In the genomic region with DNA sequence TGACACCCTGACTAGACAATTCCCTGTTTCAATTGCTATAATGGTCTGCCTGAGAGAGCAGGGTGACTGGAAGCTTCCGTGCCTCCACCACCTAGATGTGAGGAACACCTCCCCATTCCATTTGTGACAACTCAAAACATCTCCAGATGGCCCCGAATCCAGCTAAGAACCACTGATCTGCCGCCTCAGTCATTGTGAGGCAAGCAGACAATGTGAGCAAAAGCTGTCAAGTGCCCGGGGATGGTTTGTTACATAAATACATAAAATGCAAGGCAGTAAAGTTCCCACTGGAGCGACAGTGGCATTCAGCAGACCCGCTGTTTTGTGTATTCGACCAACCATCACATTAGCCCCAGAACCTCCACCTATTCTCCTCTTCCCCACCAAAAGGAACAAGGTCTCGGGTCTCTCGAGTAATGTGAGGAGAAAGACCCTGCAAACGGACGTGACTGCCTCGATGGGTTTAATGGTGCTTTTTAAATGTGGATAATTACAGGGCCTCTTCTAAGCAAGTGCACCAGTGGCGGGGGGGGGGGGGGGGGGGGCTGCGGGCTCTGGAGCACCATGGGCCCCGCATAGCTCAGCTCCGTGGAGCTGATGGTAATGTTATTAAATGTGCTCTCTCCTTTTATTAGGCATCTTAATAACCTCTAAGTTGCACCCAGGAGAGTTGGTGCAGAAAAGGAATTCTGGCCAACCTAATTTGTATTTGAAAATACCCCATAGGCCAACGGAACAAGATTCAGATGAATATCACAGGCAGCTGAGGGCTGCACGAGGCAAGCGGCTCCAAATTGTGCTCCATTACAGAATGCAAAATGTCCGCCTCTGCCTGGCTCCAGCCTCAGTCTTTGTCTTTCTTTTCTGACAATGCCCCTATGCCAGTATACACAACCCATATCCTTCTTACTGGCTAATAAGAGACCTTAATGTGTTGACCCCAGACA, we compare ENCODE assay signal across 14 mouse cellular contexts.
DNase-seq lines count a peak whose midpoint lies in the region; ATAC-seq and TF ChIP-seq lines count a peak whose summit lies in the region.
"Had no signal": no experiment of that assay in that cellular context is flagged by ENCODE, and none has a peak within 500 bp of the region (broad histone marks: within the 10 kb centered on the region; RNA-seq: fewer than 3 reads in every experiment).

No protein-coding gene starts in this region.

- WGBS in forebrain, embryonic 14.5 days, result 52% methylated on average over 18 of the region's 20 CpGs
- WGBS in hindbrain, embryonic 12.5 days, result 54% methylated on average over 20 of the region's 20 CpGs
- WGBS in limb, embryonic 14.5 days, result 28% methylated on average over 17 of the region's 20 CpGs
- 26% methylated on average over 19 of the region's 20 CpGs for whole genome bisulfite sequencing in neural tube, embryonic 14.5 days

- no peak overlapping the region for H3K27ac ChIP-seq in forebrain, embryonic 14.5 days (ENCODE audit: low read depth, low read length)
- H3K27ac ChIP-seq in hindbrain, embryonic 12.5 days, result peak overlapping the region; percentile 67
- no peak overlapping the region for H3K27ac ChIP-seq in limb, embryonic 14.5 days (replicated peaks; ENCODE audit: low read depth, low read length)
- H3K27ac ChIP-seq in neural tube, embryonic 14.5 days (ENCODE audit: low read depth, low read length), result peak overlapping the region; percentile 67
- no peak overlapping the region for H3K27ac ChIP-seq in gastrocnemius, adult 2 months
- H3K27ac ChIP-seq: heart, embryonic 13.5 days; liver, embryonic 15.5 days had no signal

- no peak overlapping the region for H3K9ac ChIP-seq in forebrain, embryonic 14.5 days (ENCODE audit: low read length)
- no peak overlapping the region for H3K9ac ChIP-seq in hindbrain, embryonic 12.5 days
- no peak overlapping the region for H3K9ac ChIP-seq in limb, embryonic 14.5 days (ENCODE audit: low read depth, low read length, severe bottlenecking)
- H3K9ac ChIP-seq in neural tube, embryonic 14.5 days (replicated peaks; ENCODE audit: low read depth, low read length), result no peak overlapping the region
- H3K9ac ChIP-seq: heart, embryonic 13.5 days; liver, embryonic 15.5 days had no signal

- TF ChIP-seq POLR2A in limb, embryonic 14.5 days (IDR thresholded peaks at IDR 0.05; ENCODE audit: borderline replicate concordance, extremely low read depth, insufficient read depth, insufficient read length), result no peak

- no peak overlapping the region for H3K4me2 ChIP-seq in forebrain, embryonic 14.5 days (ENCODE audit: low read length)
- H3K4me2 ChIP-seq in hindbrain, embryonic 12.5 days (replicated peaks), result no peak overlapping the region
- H3K4me2 ChIP-seq in limb, embryonic 14.5 days (replicated peaks; ENCODE audit: low read depth, low read length, severe bottlenecking), result peak overlapping the region; percentile 23; the same call in 1 of the 2 replicates
- H3K4me2 ChIP-seq in neural tube, embryonic 14.5 days (ENCODE audit: low read depth, low read length), result 0 out of 2 replicates have a peak overlapping the region, but pooled peaks have one; percentile 4
- H3K4me2 ChIP-seq: heart, embryonic 13.5 days; liver, embryonic 15.5 days had no signal

- no peaks in the 10 kb centered on the region for H3K4me1 ChIP-seq in forebrain, embryonic 14.5 days (ENCODE audit: control insufficient read depth, insufficient read depth, low read length)
- peaks cover 4% of the 10 kb centered on the region; the same call in 1 of the 2 replicates for H3K4me1 ChIP-seq in hindbrain, embryonic 12.5 days
- H3K4me1 ChIP-seq in limb, embryonic 14.5 days (ENCODE audit: control insufficient read depth, insufficient read depth, low read length), result peaks cover 12% of the 10 kb centered on the region
- H3K4me1 ChIP-seq in neural tube, embryonic 14.5 days (ENCODE audit: control insufficient read depth, insufficient read depth, low read length), result peaks cover 6% of the 10 kb centered on the region; the same call in 1 of the 2 replicates
- H3K4me1 ChIP-seq: heart, embryonic 13.5 days; liver, embryonic 15.5 days had no signal

- H3K27me3 ChIP-seq in forebrain, embryonic 14.5 days (replicated peaks; ENCODE audit: control insufficient read depth, insufficient read depth, low read length), result no peaks in the 10 kb centered on the region
- H3K27me3 ChIP-seq in hindbrain, embryonic 12.5 days, result no peaks in the 10 kb centered on the region
- no peaks in the 10 kb centered on the region for H3K27me3 ChIP-seq in limb, embryonic 14.5 days (ENCODE audit: control insufficient read depth, insufficient read depth, low read length)
- no peaks in the 10 kb centered on the region for H3K27me3 ChIP-seq in neural tube, embryonic 14.5 days (ENCODE audit: control insufficient read depth, insufficient read depth, low read length)
- H3K27me3 ChIP-seq: CH12.LX; heart, embryonic 13.5 days; liver, embryonic 15.5 days had no signal

- intact Hi-C loops in gastrocnemius, adult 2 months (cut with DNase I), result no loop called here

- TF ChIP-seq CTCF in gastrocnemius, adult 2 months (IDR thresholded peaks at IDR 0.05), result no peak

- DNase-seq in forebrain, embryonic 14.5 days (ENCODE audit: low spot score), result peak; percentile 22
- DNase-seq in limb, embryonic 14.5 days (ENCODE audit: low spot score), result peak; percentile 53
- DNase-seq in kidney, adult 9 months, result no peak
- DNase-seq in gastrocnemius, adult 2 months, result no peak
- no peak for DNase-seq in gastrocnemius, adult 18-20 months (ENCODE audit: low spot score)
- DNase-seq: cerebellum, adult 11-12 months; lung, postnatal 4 days; right cerebral cortex, postnatal 4 days had no signal

- no peaks in the 10 kb centered on the region for H3K9me3 ChIP-seq in forebrain, embryonic 14.5 days (replicated peaks; ENCODE audit: control insufficient read depth, low read length)
- no peaks in the 10 kb centered on the region for H3K9me3 ChIP-seq in hindbrain, embryonic 12.5 days (replicated peaks)
- no peaks in the 10 kb centered on the region for H3K9me3 ChIP-seq in limb, embryonic 14.5 days (ENCODE audit: control insufficient read depth, low read length)
- no peaks in the 10 kb centered on the region for H3K9me3 ChIP-seq in neural tube, embryonic 14.5 days (ENCODE audit: control insufficient read depth, low read length)
- H3K9me3 ChIP-seq: heart, embryonic 13.5 days; liver, embryonic 15.5 days had no signal

- no peak overlapping the region for H3K4me3 ChIP-seq in forebrain, embryonic 14.5 days (ENCODE audit: low read depth, low read length)
- no peak overlapping the region for H3K4me3 ChIP-seq in hindbrain, embryonic 12.5 days
- H3K4me3 ChIP-seq in limb, embryonic 14.5 days (replicated peaks; ENCODE audit: low read length), result no peak overlapping the region
- H3K4me3 ChIP-seq in neural tube, embryonic 14.5 days (ENCODE audit: low read depth, low read length), result no peak overlapping the region
- no peak overlapping the region for H3K4me3 ChIP-seq in gastrocnemius, adult 2 months
- H3K4me3 ChIP-seq: heart, embryonic 13.5 days; liver, embryonic 15.5 days had no signal

- no peaks in the 10 kb centered on the region for H3K36me3 ChIP-seq in forebrain, embryonic 14.5 days (ENCODE audit: control insufficient read depth, insufficient read depth, low read length)
- no peaks in the 10 kb centered on the region for H3K36me3 ChIP-seq in hindbrain, embryonic 12.5 days
- no peaks in the 10 kb centered on the region for H3K36me3 ChIP-seq in limb, embryonic 14.5 days (ENCODE audit: control insufficient read depth, insufficient read depth, low read length)
- no peaks in the 10 kb centered on the region for H3K36me3 ChIP-seq in neural tube, embryonic 14.5 days (ENCODE audit: control insufficient read depth, insufficient read depth, low read length)
- H3K36me3 ChIP-seq: heart, embryonic 13.5 days; liver, embryonic 15.5 days had no signal

- ATAC-seq in forebrain, embryonic 14.5 days, result peak; percentile 46; the same call in 1 of the 2 replicates
- ATAC-seq in hindbrain, embryonic 12.5 days (ENCODE audit: low FRiP score), result peak; percentile 73
- ATAC-seq in limb, embryonic 14.5 days (ENCODE audit: low FRiP score, low read depth), result peak; percentile 67; the same call in 1 of the 2 replicates
- peak; percentile 94 for ATAC-seq in neural tube, embryonic 14.5 days (ENCODE audit: low read depth)
- ATAC-seq: activated CD4-positive, CD25-positive, alpha-beta regulatory T cell, adult 4 months had no signal

Comparison
In these comparisons a context has a peak if more than half of its experiments do, and no peak if none do; other contexts are left out.
1. DNase-seq: peak in forebrain, embryonic 14.5 days (single experiment) and limb, embryonic 14.5 days (single experiment); none in kidney, adult 9 months (single experiment), gastrocnemius, adult 2 months (single experiment) and gastrocnemius, adult 18-20 months (single experiment).
2. H3K27ac ChIP-seq: peak in hindbrain, embryonic 12.5 days (single experiment) and neural tube, embryonic 14.5 days (single experiment); none in forebrain, embryonic 14.5 days (single experiment), limb, embryonic 14.5 days (single experiment) and gastrocnemius, adult 2 months (single experiment).
3. H3K4me2 ChIP-seq: peak in limb, embryonic 14.5 days (single experiment) and neural tube, embryonic 14.5 days (single experiment); none in forebrain, embryonic 14.5 days (single experiment) and hindbrain, embryonic 12.5 days (single experiment).
4. Peak in every context shown above with its lines, with median percentiles within 50 percentile points of each other: ATAC-seq.